Mouse (Mus musculus) testis, adult 2 months (tissue): ENCODE measurements around the gene Prdm16.

Experiments used
- CTCF ChIP-seq: fragments of 200-500 bp; IDR thresholded peaks from 2 replicates; pipeline ENCODE4 v1.5.1; 2012; ENCODE audit warnings: low read depth, mild to moderate bottlenecking, inconsistent platforms, low read length, moderate library complexity; ENCODE audit not compliant: control insufficient read depth, insufficient read depth, insufficient replicate concordance
- POLR2A ChIP-seq: fragments of 200-500 bp; IDR thresholded peaks from 2 replicates; pipeline ENCODE4 v1.6.1; 2012; ENCODE audit warnings: low read depth, mild to moderate bottlenecking, inconsistent platforms, low read length, moderate library complexity; ENCODE audit not compliant: control insufficient read depth

DNA sequence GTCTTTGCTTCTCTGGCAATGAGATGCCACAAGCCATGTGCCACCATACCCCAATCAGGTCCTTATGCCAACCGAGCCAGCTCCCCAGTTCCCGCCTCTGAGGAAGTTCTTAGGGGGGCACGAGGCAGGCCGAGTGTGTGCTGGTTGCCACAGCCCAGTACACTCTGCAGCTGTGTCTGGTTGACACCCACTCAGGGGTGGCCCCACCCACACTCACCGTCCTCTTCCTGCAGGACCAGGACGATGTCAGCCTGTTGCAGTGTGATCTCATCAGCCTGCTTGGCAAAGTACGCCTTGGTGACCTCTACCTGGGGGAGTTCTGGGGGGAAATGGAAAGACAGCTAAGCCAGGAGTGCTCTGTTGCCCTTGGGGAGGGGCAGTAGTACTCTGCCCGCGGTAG is 357.2 kb downstream of the Prdm16 start:
- TF ChIP-seq CTCF (no peak), POLR2A (no peak)
